Mouse (Mus musculus) forebrain, postnatal 0 days (tissue): ENCODE results near the gene Ttc8. TPM values are rescaled to one million over a fixed set of nuclear protein-coding genes. Genes with fewer than 3 reads are reported as not detected.

Experiments used
- ATAC-seq: fragments of 200-750 bp; cut with Nextera tagmentation; 2 replicates; pipeline ENCODE4 v1.8.0; 2017; ENCODE audit warnings: mild to moderate bottlenecking, moderate library complexity
- DNase-seq: peaks from one replicate; pipeline ENCODE4 v3.0.0-alpha.2; 2015
- H3K27ac ChIP-seq: fragments of 300-500 bp; sonication (generic); 2 replicates; pipeline ENCODE4 v1.5.1; 2014; ENCODE audit warnings: low read depth, mild to moderate bottlenecking, antibody characterized with exemption, low read length, moderate library complexity, mixed read lengths
- H3K27me3 ChIP-seq: fragments of 300-500 bp; sonication (generic); 2 replicates; pipeline ENCODE4 v1.6.1; 2014; ENCODE audit warnings: mild to moderate bottlenecking, low read length, mixed read lengths; ENCODE audit not compliant: insufficient read depth
- H3K36me3 ChIP-seq: fragments of 300-500 bp; sonication (generic); 2 replicates; pipeline ENCODE4 v1.6.1; 2014; ENCODE audit warnings: mild to moderate bottlenecking, moderate library complexity; ENCODE audit not compliant: insufficient read depth
- H3K4me1 ChIP-seq: fragments of 300-500 bp; sonication (generic); 2 replicates; pipeline ENCODE4 v1.6.1; 2014; ENCODE audit warnings: antibody characterized with exemption; ENCODE audit not compliant: insufficient read depth
- H3K4me2 ChIP-seq: fragments of 300-500 bp; sonication (generic); 2 replicates; pipeline ENCODE4 v1.6.1; 2014; ENCODE audit warnings: low read depth, mild to moderate bottlenecking, moderate library complexity
- H3K4me3 ChIP-seq: fragments of 300-500 bp; sonication (generic); 2 replicates; pipeline ENCODE4 v1.5.1; 2014; ENCODE audit warnings: low read depth, low read length, mixed read lengths
- H3K9ac ChIP-seq: fragments of 300-500 bp; sonication (generic); 2 replicates; pipeline ENCODE4 v1.6.1; 2014; ENCODE audit warnings: mild to moderate bottlenecking
- H3K9me3 ChIP-seq: fragments of 300-500 bp; sonication (generic); 2 replicates; pipeline ENCODE4 v1.6.1; 2016; ENCODE audit warnings: low read length
- CTCF ChIP-seq: sonication (generic); IDR thresholded peaks from 2 replicates; pipeline ENCODE4 v1.5.1; 2016; ENCODE audit warnings: antibody characterized with exemption, control low read depth, low read depth
- whole genome bisulfite sequencing: fragments of 180-500 bp; shearing (Covaris S2); extraction: QIAGEN DNeasy Blood & Tissue Kit; methylation state at CpG from one replicate; pipeline ENCODE4 v1.1.7; 2014; 5-methylcytosine and 5-hydroxymethylcytosine counted together
- polyA plus RNA-seq: library from polyadenylated mRNA; unstranded; fragments of >200 nt; fragmentation: Nextera tagmentation; extraction: Ambion mirVana; gene quantifications from 2 replicates; pipeline ENCODE4 v1.2.1, GENCODE M21; 2015
- total RNA-seq: library from RNA; depleted of rRNA; stranded (reverse); fragments of >200 nt; gene quantifications from 2 replicates; pipeline ENCODE4 v1.2.3, GENCODE M21; 2014

Gene Ttc8
- total and polyA plus RNA-seq, 2 experiments from 2014 or later = 22.7 to 28.5 TPM

- WGBS = 97% methylated on average over 3 of the region's 3 CpGs
- 0 out of 2 replicates have a peak, but pooled peaks have one; percentile 3 for TF ChIP-seq CTCF
- no peaks in the 10 kb centered on the region for H3K27me3 ChIP-seq
- no peak overlapping the region for H3K9ac ChIP-seq
- H3K4me1 ChIP-seq = no peaks in the 10 kb centered on the region
- no peak for DNase-seq
- peaks cover 21% of the 10 kb centered on the region; the same call in 1 of the 2 replicates for H3K36me3 ChIP-seq
- H3K4me3 ChIP-seq = no peak overlapping the region
- H3K4me2 ChIP-seq = no peak overlapping the region
- H3K9me3 ChIP-seq = no peaks in the 10 kb centered on the region
- no peak for ATAC-seq
- no peak overlapping the region for H3K27ac ChIP-seq
These were observed 51.9 kb downstream of the Ttc8 start for GRCm38 (mm10) chr12:98972291-98972690.

- DNase-seq (no peak), ATAC-seq (no peak)
- H3K36me3 ChIP-seq = peaks cover 31% of the 10 kb centered on the region
- no peaks in the 10 kb centered on the region for H3K4me1 ChIP-seq
- no peaks in the 10 kb centered on the region for H3K27me3 ChIP-seq
- H3K4me3 ChIP-seq = no peak overlapping the region
- H3K9me3 ChIP-seq = no peaks in the 10 kb centered on the region
- H3K27ac ChIP-seq = no peak overlapping the region
- WGBS = 87% methylated on average over 10 of the region's 10 CpGs
- H3K4me2 ChIP-seq = no peak overlapping the region
- TF ChIP-seq CTCF = no peak
- no peak overlapping the region for H3K9ac ChIP-seq
These were observed 53.1 kb downstream of the Ttc8 start for GRCm38 (mm10) chr12:98973461-98973860.

- ATAC-seq = no peak
- Histone ChIP-seq H3K4me2 (no peak overlapping the region), H3K27me3 (no peaks in the 10 kb centered on the region), H3K4me1 (no peaks in the 10 kb centered on the region), H3K4me3 (no peak overlapping the region), H3K9ac (no peak overlapping the region), H3K9me3 (no peaks in the 10 kb centered on the region), H3K36me3 (peaks cover 36% of the 10 kb centered on the region), H3K27ac (no peak overlapping the region)
- DNase-seq = no peak
- WGBS = 34% methylated on average over 12 of the region's 12 CpGs
- no peak for TF ChIP-seq CTCF
These were observed 53.9 kb downstream of the Ttc8 start for GRCm38 (mm10) chr12:98974157-98974804.

- H3K4me2 ChIP-seq = no peak overlapping the region
- no peak overlapping the region for H3K4me3 ChIP-seq
- TF ChIP-seq CTCF = no peak
- H3K9me3 ChIP-seq = no peaks in the 10 kb centered on the region
- H3K27me3 ChIP-seq = no peaks in the 10 kb centered on the region
- no peak overlapping the region for H3K9ac ChIP-seq
- H3K27ac ChIP-seq = no peak overlapping the region
- WGBS = 96% methylated on average over 3 of the region's 3 CpGs
- ATAC-seq = no peak
- H3K4me1 ChIP-seq = no peaks in the 10 kb centered on the region
- H3K36me3 ChIP-seq = peaks cover 34% of the 10 kb centered on the region
- no peak for DNase-seq
These were observed 60.7 kb downstream of the Ttc8 start for GRCm38 (mm10) chr12:98981081-98981480.

GRCm38 (mm10) chr12:98984785-98985184 is 64.4 kb downstream of the Ttc8 start:
- 86% methylated on average over 2 of the region's 2 CpGs for WGBS
- H3K4me3 ChIP-seq = no peak overlapping the region

GRCm38 (mm10) chr12:98991076-98991829 is 70.9 kb downstream of the Ttc8 start:
- no peaks in the 10 kb centered on the region for H3K27me3 ChIP-seq
- H3K9ac ChIP-seq = no peak overlapping the region
- H3K27ac ChIP-seq = peak overlapping the region; percentile 24
- DNase-seq (no peak), ATAC-seq (peak; percentile 56; the same call in 1 of the 2 replicates)
- no peak overlapping the region for H3K4me2 ChIP-seq
- H3K36me3 ChIP-seq = no peaks in the 10 kb centered on the region
- no peak overlapping the region for H3K4me3 ChIP-seq
- H3K4me1 ChIP-seq = peaks cover 3% of the 10 kb centered on the region; the same call in 1 of the 2 replicates
- WGBS = 26% methylated on average over 2 of the region's 2 CpGs
- no peaks in the 10 kb centered on the region for H3K9me3 ChIP-seq
- TF ChIP-seq CTCF = no peak

More at GRCm38 (mm10) chr12:98984785-98985184, 64.4 kb downstream of the Ttc8 start:
- Histone ChIP-seq H3K36me3 (peaks cover 8% of the 10 kb centered on the region), H3K27ac (no peak overlapping the region), H3K27me3 (no peaks in the 10 kb centered on the region), H3K4me1 (no peaks in the 10 kb centered on the region), H3K4me2 (no peak overlapping the region), H3K9ac (no peak overlapping the region), H3K9me3 (no peaks in the 10 kb centered on the region)
- TF ChIP-seq CTCF = no peak
- DNase-seq = no peak
- ATAC-seq = no peak; the same call in 1 of the 2 replicates

GRCm38 (mm10) chr12:98991830-98992216 is 71.4 kb downstream of the Ttc8 start:
- TF ChIP-seq CTCF = no peak
- Histone ChIP-seq H3K36me3 (no peaks in the 10 kb centered on the region), H3K27me3 (no peaks in the 10 kb centered on the region), H3K4me1 (peaks cover 3% of the 10 kb centered on the region; the same call in 1 of the 2 replicates), H3K4me3 (no peak overlapping the region), H3K9me3 (no peaks in the 10 kb centered on the region), H3K27ac (peak overlapping the region; percentile 24; the same call in 1 of the 2 replicates), H3K9ac (no peak overlapping the region), H3K4me2 (no peak overlapping the region)
- WGBS = 58% methylated on average over 3 of the region's 3 CpGs
- DNase-seq (no peak), ATAC-seq (peak; percentile 34; the same call in 1 of the 2 replicates)
